Mouse (Mus musculus) activated CD4-positive, CD25-positive, alpha-beta regulatory T cell, adult 4 months (primary cell): Measurements from ENCODE around the gene Grid1. TPM values are rescaled to one million over a fixed set of nuclear protein-coding genes. Genes with fewer than 3 reads are reported as not detected.

Source experiments
- ATAC-seq: one replicate; pipeline ENCODE4 v1.8.0; 2017
- polyA plus RNA-seq, 2 experiments: library from polyadenylated mRNA; unstranded; fragments of 100-300 nt; shearing (Covaris generic); gene quantifications; one replicate each; pipeline ENCODE4 v1.2.1; 2017

The Grid1 gene
- polyA plus RNA-seq, 2 experiments from 2014 or later: not detected

- ATAC-seq: no peak
Measured at GRCm38 (mm10) chr14:35231384-35231783, 411.5 kb downstream of the Grid1 start.

- ATAC-seq: no peak
Measured at GRCm38 (mm10) chr14:35242882-35243281, 423.0 kb downstream of the Grid1 start.

GRCm38 (mm10) chr14:35244776-35245548 lies 425.1 kb downstream of the Grid1 start:
- ATAC-seq: no peak

- no peak for ATAC-seq
Measured at GRCm38 (mm10) chr14:35250412-35250811, 430.5 kb downstream of the Grid1 start.

GRCm38 (mm10) chr14:35254477-35254876 lies 434.6 kb downstream of the Grid1 start:
- no peak for ATAC-seq

GRCm38 (mm10) chr14:35270260-35270659 lies 450.4 kb downstream of the Grid1 start:
- no peak for ATAC-seq

GRCm38 (mm10) chr14:35309201-35309600 lies 489.3 kb downstream of the Grid1 start:
- ATAC-seq: no peak

GRCm38 (mm10) chr14:35313380-35314299 lies 493.7 kb downstream of the Grid1 start:
- no peak for ATAC-seq

- ATAC-seq: no peak
Measured at GRCm38 (mm10) chr14:35326306-35326705, 506.4 kb downstream of the Grid1 start.

- no peak for ATAC-seq
Measured at GRCm38 (mm10) chr14:35336561-35336960, 516.7 kb downstream of the Grid1 start.

- ATAC-seq: no peak
Measured at GRCm38 (mm10) chr14:35356011-35356410, 536.1 kb downstream of the Grid1 start.

GRCm38 (mm10) chr14:35356480-35357085 lies 536.7 kb downstream of the Grid1 start:
- no peak for ATAC-seq

GRCm38 (mm10) chr14:35358136-35358821 lies 538.4 kb downstream of the Grid1 start:
- ATAC-seq: no peak

- ATAC-seq: no peak
Measured at GRCm38 (mm10) chr14:35365177-35365944, 545.5 kb downstream of the Grid1 start.

- no peak for ATAC-seq
Measured at GRCm38 (mm10) chr14:35374374-35374773, 554.5 kb downstream of the Grid1 start.

GRCm38 (mm10) chr14:35393591-35393990 lies 573.7 kb downstream of the Grid1 start:
- no peak for ATAC-seq

GRCm38 (mm10) chr14:35404249-35404908 lies 584.5 kb downstream of the Grid1 start:
- no peak for ATAC-seq

GRCm38 (mm10) chr14:35430259-35430658 lies 610.4 kb downstream of the Grid1 start:
- no peak for ATAC-seq

- ATAC-seq: no peak
Measured at GRCm38 (mm10) chr14:35453702-35454101, 633.8 kb downstream of the Grid1 start.

- ATAC-seq: no peak
Measured at GRCm38 (mm10) chr14:35468254-35468653, 648.3 kb downstream of the Grid1 start.

GRCm38 (mm10) chr14:35486017-35486416 lies 666.1 kb downstream of the Grid1 start:
- no peak for ATAC-seq
